Comparison of ENCODE assay signal across 27 mouse cellular contexts in the genomic region with DNA sequence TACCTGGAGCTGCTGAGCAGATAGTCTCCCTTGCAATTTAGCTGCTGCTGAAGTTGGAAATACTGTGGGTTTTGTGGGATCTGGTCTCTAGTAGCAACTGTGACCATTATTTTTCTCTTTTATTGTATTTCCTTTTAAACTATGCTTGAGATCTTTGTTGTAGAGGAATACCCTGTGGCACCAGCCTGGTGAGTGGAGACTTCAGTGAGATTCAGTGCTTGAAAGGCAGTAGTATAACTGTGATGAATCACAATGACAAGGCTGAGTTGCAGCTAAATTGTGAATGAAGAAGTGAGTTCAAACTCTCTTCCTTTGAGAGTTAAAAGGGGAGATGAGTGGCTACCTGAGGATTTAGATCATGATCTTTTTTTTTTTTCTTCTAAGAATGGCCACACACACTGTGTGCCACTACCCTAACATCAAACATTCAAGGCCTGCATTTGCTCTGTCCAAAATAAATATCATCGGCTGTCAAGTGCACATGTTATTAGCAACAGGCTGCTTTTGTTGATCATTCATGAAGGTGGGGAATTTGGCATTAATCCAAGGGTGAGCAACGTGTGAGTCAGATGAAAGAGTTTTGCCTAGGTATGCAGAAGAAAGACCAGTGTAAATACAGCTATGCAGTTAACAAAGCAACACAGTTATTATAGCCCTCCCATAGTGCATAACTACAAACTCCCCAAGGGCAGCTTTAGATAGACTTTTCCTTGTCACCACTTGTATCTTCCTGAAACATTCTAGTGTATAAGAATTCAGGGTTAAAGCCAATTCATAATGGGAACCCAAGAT.
DNase-seq lines count a peak whose midpoint lies in the region; ATAC-seq and TF ChIP-seq lines count a peak whose summit lies in the region.
"Had no signal": no experiment of that assay in that cellular context is flagged by ENCODE, and none has a peak within 500 bp of the region (broad histone marks: within the 10 kb centered on the region; RNA-seq: fewer than 3 reads in every experiment).

No protein-coding gene starts in this region.

- H3K9me3 ChIP-seq in embryonic facial prominence, embryonic 14.5 days (ENCODE audit: control insufficient read depth, low read length), result no peaks in the 10 kb centered on the region
- H3K9me3 ChIP-seq in embryonic facial prominence, embryonic 10.5 days, result no peaks in the 10 kb centered on the region
- H3K9me3 ChIP-seq in heart, embryonic 16.5 days (replicated peaks; ENCODE audit: control insufficient read depth, low read length), result no peaks in the 10 kb centered on the region
- H3K9me3 ChIP-seq in midbrain, embryonic 15.5 days, result no peaks in the 10 kb centered on the region
- H3K9me3 ChIP-seq in midbrain, embryonic 10.5 days (replicated peaks), result no peaks in the 10 kb centered on the region
- H3K9me3 ChIP-seq: forebrain, embryonic 10.5 days; intestine, embryonic 15.5 days; limb, embryonic 10.5 days; megakaryocyte, embryonic 14.5 days; neural tube, embryonic 12.5 days had no signal

- no peak for TF ChIP-seq POLR2A in brain, embryonic 14.5 days (IDR thresholded peaks at IDR 0.05; ENCODE audit: borderline replicate concordance, extremely low read depth, insufficient read depth, insufficient read length, poor library complexity, severe bottlenecking)

- peak; percentile 58 for DNase-seq in embryonic facial prominence, embryonic 14.5 days (ENCODE audit: low spot score)
- DNase-seq in embryonic facial prominence, embryonic 10.5 days (ENCODE audit: low spot score), result no peak
- DNase-seq in heart, postnatal 36 days, result no peak
- no peak for DNase-seq in midbrain, embryonic 10.5 days (ENCODE audit: low spot score)
- DNase-seq in brain, embryonic 14.5 days (ENCODE audit: low read depth), result peak; percentile 54
- DNase-seq in left cerebral cortex, postnatal 14 days (ENCODE audit: low spot score in 2 of 2), result no peak
- DNase-seq: adrenal gland, postnatal 25 days; cerebellum, adult 11-12 months; cerebellum, postnatal 14 days; embryo, embryonic 11 days; gastrocnemius, adult 2 months; kidney, adult 9 months; kidney, postnatal 4 days; layer of hippocampus, adult 9-11 months; right cerebral cortex, postnatal 4 days; thymus, postnatal 36 days had no signal

- ATAC-seq in embryonic facial prominence, embryonic 14.5 days (ENCODE audit: low read depth), result peak; percentile 57; the same call in 1 of the 2 replicates
- ATAC-seq in heart, embryonic 16.5 days (replicated peaks; ENCODE audit: extremely low read depth, insufficient read depth, low FRiP score), result peak; percentile 23; the same call in 1 of the 2 replicates
- ATAC-seq in midbrain, embryonic 15.5 days (replicated peaks), result peak; percentile 85
- ATAC-seq: CD4-positive, CD25-positive, alpha-beta regulatory T cell, adult 4 months; intestine, embryonic 15.5 days had no signal

- no peak overlapping the region for H3K9ac ChIP-seq in embryonic facial prominence, embryonic 14.5 days (ENCODE audit: low read depth, low read length)
- H3K9ac ChIP-seq in heart, embryonic 16.5 days (ENCODE audit: low read length), result no peak overlapping the region
- H3K9ac ChIP-seq in midbrain, embryonic 15.5 days, result no peak overlapping the region
- H3K9ac ChIP-seq: hindbrain, embryonic 14.5 days; intestine, embryonic 15.5 days; neural tube, embryonic 12.5 days had no signal

- TF ChIP-seq CTCF in brain, embryonic 14.5 days (IDR thresholded peaks at IDR 0.05; ENCODE audit: borderline replicate concordance, extremely low read depth, insufficient read depth, insufficient read length), result no peak

- H3K4me1 ChIP-seq in embryonic facial prominence, embryonic 14.5 days (ENCODE audit: control insufficient read depth, insufficient read depth, low read length), result no peaks in the 10 kb centered on the region
- H3K4me1 ChIP-seq in embryonic facial prominence, embryonic 10.5 days, result no peaks in the 10 kb centered on the region
- peaks cover 9% of the 10 kb centered on the region for H3K4me1 ChIP-seq in heart, embryonic 16.5 days (ENCODE audit: control insufficient read depth, insufficient read depth, low read length)
- no peaks in the 10 kb centered on the region for H3K4me1 ChIP-seq in midbrain, embryonic 15.5 days
- H3K4me1 ChIP-seq in midbrain, embryonic 10.5 days, result no peaks in the 10 kb centered on the region
- H3K4me1 ChIP-seq: forebrain, embryonic 10.5 days; intestine, embryonic 15.5 days; limb, embryonic 10.5 days; megakaryocyte, embryonic 14.5 days; neural tube, embryonic 12.5 days had no signal

- H3K4me2 ChIP-seq in embryonic facial prominence, embryonic 14.5 days (ENCODE audit: low read depth, low read length), result no peak overlapping the region
- H3K4me2 ChIP-seq in heart, embryonic 16.5 days (ENCODE audit: low read depth, low read length), result no peak overlapping the region
- no peak overlapping the region for H3K4me2 ChIP-seq in midbrain, embryonic 15.5 days
- H3K4me2 ChIP-seq: hindbrain, embryonic 14.5 days; intestine, embryonic 15.5 days; liver, embryonic 11.5 days; neural tube, embryonic 12.5 days had no signal

- intact Hi-C loops in heart, postnatal 36 days (cut with DNase I), result no loop called here
- intact Hi-C loops in left cerebral cortex, postnatal 14 days (cut with DNase I), result no loop called here

- 37% methylated on average over 2 of the region's 2 CpGs for WGBS in embryonic facial prominence, embryonic 14.5 days
- WGBS in embryonic facial prominence, embryonic 10.5 days, result 68% methylated on average over 2 of the region's 2 CpGs
- WGBS in heart, embryonic 16.5 days, result 13% methylated on average over 2 of the region's 2 CpGs
- 45% methylated on average over 2 of the region's 2 CpGs for WGBS in midbrain, embryonic 15.5 days
- WGBS in midbrain, embryonic 10.5 days, result 74% methylated on average over 2 of the region's 2 CpGs

- H3K27me3 ChIP-seq in embryonic facial prominence, embryonic 14.5 days (replicated peaks; ENCODE audit: control insufficient read depth, insufficient read depth, low read length), result no peaks in the 10 kb centered on the region
- H3K27me3 ChIP-seq in embryonic facial prominence, embryonic 10.5 days (replicated peaks; ENCODE audit: low read depth, poor library complexity, severe bottlenecking), result no peaks in the 10 kb centered on the region
- no peaks in the 10 kb centered on the region for H3K27me3 ChIP-seq in heart, embryonic 16.5 days (ENCODE audit: control insufficient read depth, insufficient read depth, low read length)
- H3K27me3 ChIP-seq in midbrain, embryonic 15.5 days (replicated peaks), result no peaks in the 10 kb centered on the region
- no peaks in the 10 kb centered on the region for H3K27me3 ChIP-seq in midbrain, embryonic 10.5 days (ENCODE audit: low read depth, poor library complexity, severe bottlenecking)
- H3K27me3 ChIP-seq: intestine, embryonic 15.5 days; megakaryocyte, embryonic 14.5 days; neural tube, embryonic 12.5 days had no signal

- H3K4me3 ChIP-seq in embryonic facial prominence, embryonic 14.5 days (ENCODE audit: low read depth, low read length), result no peak overlapping the region
- no peak overlapping the region for H3K4me3 ChIP-seq in embryonic facial prominence, embryonic 10.5 days
- H3K4me3 ChIP-seq in heart, embryonic 16.5 days (ENCODE audit: low read length), result no peak overlapping the region
- no peak overlapping the region for H3K4me3 ChIP-seq in midbrain, embryonic 15.5 days
- H3K4me3 ChIP-seq in midbrain, embryonic 10.5 days, result no peak overlapping the region
- H3K4me3 ChIP-seq: forebrain, embryonic 10.5 days; gastrocnemius, adult 2 months; intestine, embryonic 15.5 days; left cerebral cortex, adult 2 months; limb, embryonic 10.5 days; megakaryocyte, embryonic 14.5 days; neural tube, embryonic 12.5 days had no signal

- H3K36me3 ChIP-seq in embryonic facial prominence, embryonic 14.5 days (ENCODE audit: control insufficient read depth, insufficient read depth, low read length), result no peaks in the 10 kb centered on the region
- H3K36me3 ChIP-seq in embryonic facial prominence, embryonic 10.5 days (replicated peaks), result no peaks in the 10 kb centered on the region
- no peaks in the 10 kb centered on the region for H3K36me3 ChIP-seq in heart, embryonic 16.5 days (ENCODE audit: control insufficient read depth, insufficient read depth)
- no peaks in the 10 kb centered on the region for H3K36me3 ChIP-seq in midbrain, embryonic 15.5 days (replicated peaks)
- H3K36me3 ChIP-seq in midbrain, embryonic 10.5 days, result no peaks in the 10 kb centered on the region
- H3K36me3 ChIP-seq: forebrain, embryonic 10.5 days; intestine, embryonic 15.5 days; limb, embryonic 10.5 days; neural tube, embryonic 12.5 days had no signal

- no peak overlapping the region for H3K27ac ChIP-seq in embryonic facial prominence, embryonic 14.5 days (replicated peaks; ENCODE audit: low read depth, low read length)
- H3K27ac ChIP-seq in embryonic facial prominence, embryonic 10.5 days (replicated peaks), result no peak overlapping the region
- H3K27ac ChIP-seq in heart, embryonic 16.5 days (ENCODE audit: low read length), result peak overlapping the region; percentile 21; the same call in 1 of the 2 replicates
- no peak overlapping the region for H3K27ac ChIP-seq in midbrain, embryonic 15.5 days
- H3K27ac ChIP-seq in midbrain, embryonic 10.5 days (replicated peaks), result no peak overlapping the region
- H3K27ac ChIP-seq: forebrain, embryonic 10.5 days; gastrocnemius, adult 2 months; hindbrain, embryonic 14.5 days; intestine, embryonic 15.5 days; left cerebral cortex, adult 2 months; limb, embryonic 10.5 days; neural tube, embryonic 12.5 days had no signal

Comparison
In these comparisons a context has a peak if more than half of its experiments do, and no peak if none do; other contexts are left out.
1. DNase-seq: peak in embryonic facial prominence, embryonic 14.5 days (single experiment) and brain, embryonic 14.5 days (single experiment); none in embryonic facial prominence, embryonic 10.5 days (single experiment), heart, postnatal 36 days (0 of 2), midbrain, embryonic 10.5 days (single experiment) and left cerebral cortex, postnatal 14 days (0 of 2).
2. ATAC-seq: peak in every context shown above with its lines; median percentile 85 in midbrain, embryonic 15.5 days; 57 in embryonic facial prominence, embryonic 14.5 days; 23 in heart, embryonic 16.5 days.